Comparison of ENCODE assay signal across 7 mouse cellular contexts in genomic region chr19:4476601-4477257, GRCm38 (mm10). TPM values are rescaled to one million over a fixed set of nuclear protein-coding genes. Genes with fewer than 3 reads are reported as not detected.
DNase-seq lines count a peak whose midpoint lies in the region; ATAC-seq and TF ChIP-seq lines count a peak whose summit lies in the region.

No protein-coding gene starts in this region.

- H3K36me3 ChIP-seq in ES-Bruce4 (ENCODE audit: control insufficient read depth, insufficient read depth, low read length, poor library complexity, severe bottlenecking): no peaks in the 10 kb centered on the region
- H3K36me3 ChIP-seq in embryonic facial prominence, embryonic 10.5 days (replicated peaks): no peaks in the 10 kb centered on the region
- no peaks in the 10 kb centered on the region for H3K36me3 ChIP-seq in midbrain, embryonic 10.5 days
- H3K36me3 ChIP-seq in stomach, embryonic 15.5 days: no peaks in the 10 kb centered on the region

- WGBS in embryonic facial prominence, embryonic 10.5 days: under 1% methylated on average over 70 of the region's 70 CpGs
- 1% methylated on average over 67 of the region's 70 CpGs for WGBS in midbrain, embryonic 10.5 days
- WGBS in stomach, embryonic 15.5 days: under 1% methylated on average over 68 of the region's 70 CpGs

- no peak for TF ChIP-seq CTCF in ES-Bruce4 (IDR thresholded peaks at IDR 0.05; ENCODE audit: low read depth, low read length)

- no peaks in the 10 kb centered on the region for H3K9me3 ChIP-seq in ES-Bruce4 (replicated peaks; ENCODE audit: control insufficient read depth, insufficient read depth, low read length, poor library complexity, severe bottlenecking)
- H3K9me3 ChIP-seq in embryonic facial prominence, embryonic 10.5 days: no peaks in the 10 kb centered on the region
- H3K9me3 ChIP-seq in midbrain, embryonic 10.5 days (replicated peaks): no peaks in the 10 kb centered on the region
- H3K9me3 ChIP-seq in stomach, embryonic 15.5 days: no peaks in the 10 kb centered on the region

- H3K27ac ChIP-seq in ES-Bruce4 (ENCODE audit: insufficient read depth, low read length): no peak overlapping the region
- peak overlapping the region; percentile 81 for H3K27ac ChIP-seq in embryonic facial prominence, embryonic 10.5 days (replicated peaks)
- peak overlapping the region; percentile 53 for H3K27ac ChIP-seq in midbrain, embryonic 10.5 days (replicated peaks)
- no peak overlapping the region for H3K27ac ChIP-seq in stomach, embryonic 15.5 days

- peak overlapping the region; percentile 67 for H3K9ac ChIP-seq in ES-Bruce4 (ENCODE audit: low read depth, poor library complexity, severe bottlenecking)
- H3K9ac ChIP-seq in stomach, embryonic 15.5 days: peak overlapping the region; percentile 45

- H3K4me2 ChIP-seq in stomach, embryonic 15.5 days: peak overlapping the region; percentile 99

- H3K27me3 ChIP-seq in ES-Bruce4 (ENCODE audit: control insufficient read depth, insufficient read depth, low read length, poor library complexity, severe bottlenecking): 0 out of 2 replicates have a peak, but pooled peaks cover 2% of the 10 kb centered on the region
- peaks cover 54% of the 10 kb centered on the region for H3K27me3 ChIP-seq in embryonic facial prominence, embryonic 10.5 days (replicated peaks; ENCODE audit: low read depth, poor library complexity, severe bottlenecking)
- peaks cover 55% of the 10 kb centered on the region for H3K27me3 ChIP-seq in midbrain, embryonic 10.5 days (ENCODE audit: low read depth, poor library complexity, severe bottlenecking)
- H3K27me3 ChIP-seq in stomach, embryonic 15.5 days (replicated peaks): peaks cover 23% of the 10 kb centered on the region

- no peak for TF ChIP-seq EP300 in ES-Bruce4 (IDR thresholded peaks at IDR 0.05; ENCODE audit: insufficient read depth, low read depth, low read length)

- intact Hi-C loops in heart, postnatal 14 days (cut with DNase I): no loop called here

- peak overlapping the region; percentile 63 for H3K4me3 ChIP-seq in ES-Bruce4 (ENCODE audit: low read depth, low read length)
- peak overlapping the region; percentile 75 for H3K4me3 ChIP-seq in embryonic facial prominence, embryonic 10.5 days
- H3K4me3 ChIP-seq in midbrain, embryonic 10.5 days: peak overlapping the region; percentile 68
- peak overlapping the region; percentile 52 for H3K4me3 ChIP-seq in stomach, embryonic 15.5 days (replicated peaks)

- no peak for TF ChIP-seq POLR2A in ES-Bruce4 (IDR thresholded peaks at IDR 0.05; ENCODE audit: insufficient read depth, low read length)

- ATAC-seq in stomach, embryonic 15.5 days (ENCODE audit: insufficient read depth, low FRiP score, low read depth): peak; percentile 48

- H3K4me1 ChIP-seq in ES-Bruce4 (ENCODE audit: control insufficient read depth, insufficient read depth, low read length): no peaks in the 10 kb centered on the region
- H3K4me1 ChIP-seq in embryonic facial prominence, embryonic 10.5 days: peaks cover 15% of the 10 kb centered on the region
- H3K4me1 ChIP-seq in midbrain, embryonic 10.5 days: peaks cover 13% of the 10 kb centered on the region
- peaks cover 11% of the 10 kb centered on the region; the same call in 1 of the 2 replicates for H3K4me1 ChIP-seq in stomach, embryonic 15.5 days

- peak; percentile 58 to 63 for DNase-seq in adrenal gland, adult 18-20 months (ENCODE audit: low spot score in 2 of 2)
- peak; percentile 77 for DNase-seq in embryonic facial prominence, embryonic 10.5 days (ENCODE audit: low spot score)
- peak; percentile 53 to 60 for DNase-seq in heart, postnatal 14 days
- DNase-seq in layer of hippocampus, postnatal 36 days: peak; percentile 54 to 57
- peak; percentile 59 for DNase-seq in midbrain, embryonic 10.5 days (ENCODE audit: low spot score)

RNA-seq across cellular contexts. Expression of gene Syt12, which starts 0.5 kb away (rescaled TPM):
- not detected in 2 replicates for polyA plus RNA-seq in ES-Bruce4 (2011; ENCODE audit: insufficient read depth, insufficient read length, low read depth, missing spikeins)
- 10 to 100 TPM; 64.3 to 94.0 TPM for total RNA-seq in adrenal gland, adult 18-20 months (2021)
- 2.6 and 2.8 TPM in 2 replicates for polyA plus RNA-seq in embryonic facial prominence, embryonic 10.5 days (2016; fragmentation: Nextera tagmentation; extraction: Ambion mirVana)
- total RNA-seq in heart, postnatal 14 days (2021): 1 to 10 TPM; 1.8 to 5.0 TPM
- total RNA-seq in layer of hippocampus, postnatal 36 days (2021): 10 to 100 TPM; 26.1 to 30.0 TPM
- 1.7 and 2.0 TPM in 2 replicates for polyA plus RNA-seq in midbrain, embryonic 10.5 days (2016; fragmentation: Nextera tagmentation; extraction: Ambion mirVana)
- polyA plus RNA-seq in stomach, embryonic 15.5 days (2015; fragmentation: Nextera tagmentation; extraction: Ambion mirVana): 0.81 and 0.99 TPM in 2 replicates

RNA-seq across cellular contexts. Expression of gene 2010003K11Rik, which starts 21.7 kb away (rescaled TPM):
- not detected in 2 replicates for polyA plus RNA-seq in ES-Bruce4 (2011; ENCODE audit: insufficient read depth, insufficient read length, low read depth, missing spikeins)
- total RNA-seq in adrenal gland, adult 18-20 months (2021): 100 to 1,000 TPM in 1 of 2 experiments, 10 to 100 TPM in 1; 42.0 to 133 TPM
- not detected in 2 replicates for polyA plus RNA-seq in embryonic facial prominence, embryonic 10.5 days (2016; fragmentation: Nextera tagmentation; extraction: Ambion mirVana)
- under 1 TPM in 1 of 2 experiments, not detected in 1; 0.48 TPM for total RNA-seq in heart, postnatal 14 days (2021)
- total RNA-seq in layer of hippocampus, postnatal 36 days (2021): not detected
- not detected in 2 replicates for polyA plus RNA-seq in midbrain, embryonic 10.5 days (2016; fragmentation: Nextera tagmentation; extraction: Ambion mirVana)
- 1.2 and 1.3 TPM in 2 replicates for polyA plus RNA-seq in stomach, embryonic 15.5 days (2015; fragmentation: Nextera tagmentation; extraction: Ambion mirVana)

RNA-seq across cellular contexts. Expression of gene Pcx, which starts 33.5 kb away (rescaled TPM):
- 7.9 TPM in 2 replicates for polyA plus RNA-seq in ES-Bruce4 (2011; ENCODE audit: insufficient read depth, insufficient read length, low read depth, missing spikeins)
- 100 to 1,000 TPM; 622 to 707 TPM for total RNA-seq in adrenal gland, adult 18-20 months (2021)
- 24.1 and 26.8 TPM in 2 replicates for polyA plus RNA-seq in embryonic facial prominence, embryonic 10.5 days (2016; fragmentation: Nextera tagmentation; extraction: Ambion mirVana)
- 10 to 100 TPM in 1 of 2 experiments, 1 to 10 TPM in 1; 6.4 to 21.2 TPM for total RNA-seq in heart, postnatal 14 days (2021)
- 10 to 100 TPM; 56.1 to 61.9 TPM for total RNA-seq in layer of hippocampus, postnatal 36 days (2021)
- 20.9 and 24.1 TPM in 2 replicates for polyA plus RNA-seq in midbrain, embryonic 10.5 days (2016; fragmentation: Nextera tagmentation; extraction: Ambion mirVana)
- 18.0 and 19.1 TPM in 2 replicates for polyA plus RNA-seq in stomach, embryonic 15.5 days (2015; fragmentation: Nextera tagmentation; extraction: Ambion mirVana)

RNA-seq across cellular contexts. Expression of gene Rhod, which starts 37.5 kb away (rescaled TPM):
- 12.4 and 16.9 TPM in 2 replicates for polyA plus RNA-seq in ES-Bruce4 (2011; ENCODE audit: insufficient read depth, insufficient read length, low read depth, missing spikeins)
- 10 to 100 TPM; 19.1 to 25.8 TPM for total RNA-seq in adrenal gland, adult 18-20 months (2021)
- 31.5 and 31.8 TPM in 2 replicates for polyA plus RNA-seq in embryonic facial prominence, embryonic 10.5 days (2016; fragmentation: Nextera tagmentation; extraction: Ambion mirVana)
- 1 to 10 TPM; 5.9 to 6.6 TPM for total RNA-seq in heart, postnatal 14 days (2021)
- total RNA-seq in layer of hippocampus, postnatal 36 days (2021): 1 to 10 TPM in 1 of 2 experiments, under 1 TPM in 1; 0.35 to 1.3 TPM
- 13.7 and 13.9 TPM in 2 replicates for polyA plus RNA-seq in midbrain, embryonic 10.5 days (2016; fragmentation: Nextera tagmentation; extraction: Ambion mirVana)
- polyA plus RNA-seq in stomach, embryonic 15.5 days (2015; fragmentation: Nextera tagmentation; extraction: Ambion mirVana): 24.1 and 32.0 TPM in 2 replicates

Comparison
In these comparisons a context has a peak if more than half of its experiments do, and no peak if none do; other contexts are left out.
1. H3K27ac ChIP-seq: peak in embryonic facial prominence, embryonic 10.5 days (single experiment) and midbrain, embryonic 10.5 days (single experiment); none in ES-Bruce4 (single experiment) and stomach, embryonic 15.5 days (single experiment).
2. Peak in every context shown above with its lines, with median percentiles within 50 percentile points of each other: H3K4me3 ChIP-seq and DNase-seq.